Mouse (Mus musculus) G1E-ER4 (cell line): ENCODE results near the gene Ulk4. TPM values are rescaled to one million over a fixed set of nuclear protein-coding genes. Genes with fewer than 3 reads are reported as not detected.

ENCODE experiments used
- GATA1 ChIP-seq: IDR thresholded peaks from one replicate; pipeline ENCODE4 v1.8.0; 2012; ENCODE audit warnings: low read length, inconsistent platforms
- polyA plus RNA-seq: library from polyadenylated mRNA; stranded (reverse); fragments of >175 nt; gene quantifications from 2 replicates; pipeline ENCODE4 v1.2.3, GENCODE M21; 2012

Ulk4 gene
- polyA plus RNA-seq, 1 experiment = 0.17 TPM

- no peak for TF ChIP-seq GATA1
Measured at GRCm38 (mm10) chr9:121076291-121076690, 200.7 kb downstream of the Ulk4 start.

- TF ChIP-seq GATA1 = no peak
Measured at GRCm38 (mm10) chr9:121075246-121075645, 201.8 kb downstream of the Ulk4 start.

GRCm38 (mm10) chr9:121074726-121075125, 202.3 kb downstream of the Ulk4 start:
- no peak for TF ChIP-seq GATA1

GRCm38 (mm10) chr9:121072127-121072757, 204.8 kb downstream of the Ulk4 start:
- no peak for TF ChIP-seq GATA1

- TF ChIP-seq GATA1 = no peak
Measured at GRCm38 (mm10) chr9:121071461-121072126, 205.4 kb downstream of the Ulk4 start.

GRCm38 (mm10) chr9:121071050-121071449, 205.9 kb downstream of the Ulk4 start:
- no peak for TF ChIP-seq GATA1

- no peak for TF ChIP-seq GATA1
Measured at GRCm38 (mm10) chr9:121068115-121068514, 208.9 kb downstream of the Ulk4 start.

- TF ChIP-seq GATA1 = no peak
Measured at GRCm38 (mm10) chr9:121067043-121067442, 210.0 kb downstream of the Ulk4 start.

- no peak for TF ChIP-seq GATA1
Measured at GRCm38 (mm10) chr9:121065383-121065978, 211.5 kb downstream of the Ulk4 start.

GRCm38 (mm10) chr9:121064606-121065355, 212.2 kb downstream of the Ulk4 start:
- no peak for TF ChIP-seq GATA1

GRCm38 (mm10) chr9:121062671-121063070, 214.3 kb downstream of the Ulk4 start:
- TF ChIP-seq GATA1 = no peak

- TF ChIP-seq GATA1 = no peak
Measured at GRCm38 (mm10) chr9:121061820-121062623, 215.0 kb downstream of the Ulk4 start.

GRCm38 (mm10) chr9:121060331-121060730, 216.7 kb downstream of the Ulk4 start:
- TF ChIP-seq GATA1 = no peak

- no peak for TF ChIP-seq GATA1
Measured at GRCm38 (mm10) chr9:121059286-121059685, 217.7 kb downstream of the Ulk4 start.

- TF ChIP-seq GATA1 = no peak
Measured at GRCm38 (mm10) chr9:121058538-121058937, 218.5 kb downstream of the Ulk4 start.
